Mouse (Mus musculus) MEL (cell line): ENCODE measurements at regions not wholly inside any gene's neighbourhood (a gene's known extent, or its start where the extent isn't known, plus 50 kb on each side); places are given as distances from the start of the nearest gene placed in this dataset.

Experiments
- DNase-seq: peaks from one replicate; pipeline ENCODE4 v3.0.0; 2011; ENCODE audit warnings: low read depth, low spot score
- H3K27ac ChIP-seq: 2 replicates; pipeline ENCODE4 v1.5.1; 2012; ENCODE audit warnings: low read depth, mild to moderate bottlenecking, control low read depth, low read length, moderate library complexity; ENCODE audit not compliant: control insufficient read depth
- H3K27me3 ChIP-seq, 2 experiments: fragments of 150-350 bp in 1 of 2; sonication (generic) in 1 of 2; 2 replicates each; pipeline ENCODE4 v1.6.1; 2012; ENCODE audit warnings: low read length in 2 of 2, mild to moderate bottlenecking in 2 of 2, improper control_type of control experiment in 1 of 2, moderate library complexity in 1 of 2; ENCODE audit not compliant: insufficient read depth in 2 of 2, control insufficient read depth in 1 of 2
- H3K36me3 ChIP-seq, 2 experiments: 2 replicates each; pipeline ENCODE4 v1.6.1; 2012 to 2014; ENCODE audit warnings: low read length in 2 of 2, improper control_type of control experiment in 1 of 2, inconsistent platforms in 1 of 2, mild to moderate bottlenecking in 1 of 2; ENCODE audit not compliant: insufficient read depth in 2 of 2, control insufficient read depth in 1 of 2
- H3K4me1 ChIP-seq, 2 experiments: fragments of 150-350 bp in 1 of 2; sonication (generic) in 1 of 2; 2 replicates each; pipeline ENCODE4 v1.6.1; 2012; ENCODE audit warnings: low read length in 2 of 2, improper control_type of control experiment in 1 of 2, mild to moderate bottlenecking in 1 of 2; ENCODE audit not compliant: insufficient read depth in 2 of 2, control insufficient read depth in 1 of 2
- H3K4me3 ChIP-seq, 2 experiments: fragments of 150-350 bp in 1 of 2; sonication (generic) in 1 of 2; 2 replicates each; pipeline ENCODE4 v1.5.1; 2012; ENCODE audit warnings: low read depth in 2 of 2, low read length in 2 of 2, mild to moderate bottlenecking in 2 of 2, moderate library complexity in 2 of 2, control low read depth in 1 of 2, improper control_type of control experiment in 1 of 2; ENCODE audit not compliant: control insufficient read depth in 1 of 2, insufficient read depth in 1 of 2
- H3K79me2 ChIP-seq: 2 replicates; pipeline ENCODE4 v1.6.1; 2012; ENCODE audit warnings: mild to moderate bottlenecking, low read length, moderate library complexity; ENCODE audit not compliant: control insufficient read depth, poor library complexity, insufficient read depth
- H3K9ac ChIP-seq: 2 replicates; pipeline ENCODE4 v1.6.1; 2012; ENCODE audit warnings: low read depth, mild to moderate bottlenecking, control low read depth, low read length, moderate library complexity; ENCODE audit not compliant: control insufficient read depth, poor library complexity, severe bottlenecking
- H3K9me3 ChIP-seq: fragments of 150-350 bp; sonication (generic); replicated peaks from 2 replicates; pipeline ENCODE4 v1.6.1; 2012; ENCODE audit warnings: mild to moderate bottlenecking, low read length, improper control_type of control experiment, moderate library complexity; ENCODE audit not compliant: insufficient read depth
- CHD1 ChIP-seq: IDR thresholded peaks from 2 replicates; pipeline ENCODE4 v1.6.1; 2012; ENCODE audit warnings: low read depth, mild to moderate bottlenecking, inconsistent platforms, low read length, improper control_type of control experiment
- CHD2 ChIP-seq: IDR thresholded peaks from 2 replicates; pipeline ENCODE4 v1.6.1; 2011; ENCODE audit warnings: low read length, improper control_type of control experiment
- E2F4 ChIP-seq: IDR thresholded peaks from 2 replicates; pipeline ENCODE4 v1.6.1; 2011; ENCODE audit warnings: low read depth, low read length, improper control_type of control experiment, borderline replicate concordance
- ELF1 ChIP-seq: IDR thresholded peaks from 2 replicates; pipeline ENCODE4 v1.6.1; 2014; ENCODE audit warnings: low read depth, mild to moderate bottlenecking, inconsistent platforms, low read length, improper control_type of control experiment, moderate library complexity
- EP300 ChIP-seq, 2 experiments: IDR thresholded peaks; 2 replicates each; pipeline ENCODE4 v1.6.1; 2011; ENCODE audit warnings: improper control_type of control experiment in 2 of 2, low read length in 2 of 2, low read depth in 1 of 2, mild to moderate bottlenecking in 1 of 2
- HCFC1 ChIP-seq: IDR thresholded peaks from 2 replicates; pipeline ENCODE4 v1.6.1; 2012; ENCODE audit warnings: low read depth, mild to moderate bottlenecking, inconsistent platforms, low read length, improper control_type of control experiment, moderate library complexity
- MAX ChIP-seq: IDR thresholded peaks from 2 replicates; pipeline ENCODE4 v1.6.1; 2011; ENCODE audit warnings: low read length, improper control_type of control experiment
- MXI1 ChIP-seq: IDR thresholded peaks from 2 replicates; pipeline ENCODE4 v1.6.1; 2011; ENCODE audit warnings: mild to moderate bottlenecking, low read depth, low read length, improper control_type of control experiment
- NELFE ChIP-seq: IDR thresholded peaks from 2 replicates; pipeline ENCODE4 v1.6.1; 2011; ENCODE audit warnings: low read depth, low read length, improper control_type of control experiment
- POLR2AphosphoS5 ChIP-seq: IDR thresholded peaks from 2 replicates; pipeline ENCODE4 v1.6.1; 2012; ENCODE audit warnings: low read depth, borderline replicate concordance, mild to moderate bottlenecking, inconsistent platforms, low read length, moderate library complexity, mixed read lengths
- RCOR1 ChIP-seq: IDR thresholded peaks from 2 replicates; pipeline ENCODE4 v1.6.1; 2012; ENCODE audit warnings: low read depth, mild to moderate bottlenecking, inconsistent platforms, low read length, improper control_type of control experiment
- SIN3A ChIP-seq: IDR thresholded peaks from 2 replicates; pipeline ENCODE4 v1.6.1; 2012; ENCODE audit warnings: low read length, improper control_type of control experiment, inconsistent platforms
- SMC3 ChIP-seq: IDR thresholded peaks from 2 replicates; pipeline ENCODE4 v1.6.1; 2011; ENCODE audit warnings: low read depth, low read length, improper control_type of control experiment
- TAL1 ChIP-seq: IDR thresholded peaks from 2 replicates; pipeline ENCODE4 v1.6.1; 2012; ENCODE audit warnings: mild to moderate bottlenecking, inconsistent platforms, low read length, moderate library complexity, mixed read lengths
- TBP ChIP-seq: IDR thresholded peaks from 2 replicates; pipeline ENCODE4 v1.8.0; 2011; ENCODE audit warnings: low read depth, low read length, improper control_type of control experiment
- TCF12 ChIP-seq: IDR thresholded peaks from 2 replicates; pipeline ENCODE4 v1.6.1; 2014; ENCODE audit warnings: low read depth, mild to moderate bottlenecking, inconsistent platforms, low read length, improper control_type of control experiment, moderate library complexity
- USF2 ChIP-seq, 2 experiments: IDR thresholded peaks; 2 replicates each; pipeline ENCODE4 v1.6.1; 2011 to 2012; ENCODE audit warnings: improper control_type of control experiment in 2 of 2, low read length in 2 of 2, borderline replicate concordance in 1 of 2, inconsistent platforms in 1 of 2, low read depth in 1 of 2, mild to moderate bottlenecking in 1 of 2; ENCODE audit not compliant: insufficient read depth in 1 of 2
- ZMIZ1 ChIP-seq: IDR thresholded peaks from 2 replicates; pipeline ENCODE4 v1.6.1; 2012; ENCODE audit warnings: low read depth, mild to moderate bottlenecking, inconsistent platforms, low read length, improper control_type of control experiment, moderate library complexity
- ZNF384 ChIP-seq: IDR thresholded peaks from 2 replicates; pipeline ENCODE4 v1.6.1; 2012; ENCODE audit warnings: low read depth, mild to moderate bottlenecking, inconsistent platforms, low read length, improper control_type of control experiment

- no peaks in the 10 kb centered on the region for H3K79me2 ChIP-seq
- no peaks in the 10 kb centered on the region for H3K27me3 ChIP-seq
- no peaks in the 10 kb centered on the region for H3K36me3 ChIP-seq
- no peak for DNase-seq
- H3K4me3 ChIP-seq, result no peak overlapping the region
- no peak overlapping the region for H3K9ac ChIP-seq
- no peak overlapping the region for H3K27ac ChIP-seq
- TF ChIP-seq SIN3A (no peak), ZMIZ1 (no peak), MXI1 (no peak), TBP (no peak), MAX (no peak), NELFE (no peak), SMC3 (no peak), ZNF384 (no peak), E2F4 (no peak)
- H3K9me3 ChIP-seq, result no peaks in the 10 kb centered on the region
- no peaks in the 10 kb centered on the region for H3K4me1 ChIP-seq
These were observed 107.6 kb upstream of the Ahr start for GRCm38 (mm10) chr12:35642473-35642872.

- Histone ChIP-seq H3K9ac (no peak overlapping the region), H3K79me2 (no peaks in the 10 kb centered on the region), H3K4me3 (no peak overlapping the region), H3K27me3 (no peaks in the 10 kb centered on the region), H3K27ac (no peak overlapping the region), H3K4me1 (no peaks in the 10 kb centered on the region), H3K9me3 (no peaks in the 10 kb centered on the region), H3K36me3 (no peaks in the 10 kb centered on the region)
- no peak for DNase-seq
- TF ChIP-seq SMC3, result no peak
- no peak for TF ChIP-seq MXI1
- no peak for TF ChIP-seq TCF12
- TF ChIP-seq POLR2AphosphoS5, result no peak
- TF ChIP-seq CHD1, result no peak
- no peak for TF ChIP-seq TAL1
- no peak for TF ChIP-seq ELF1
- TF ChIP-seq CHD2, result no peak
- TF ChIP-seq HCFC1, result no peak
- no peak for TF ChIP-seq USF2 (IDR thresholded peaks at IDR 0.05; ENCODE audit: borderline replicate concordance in 1 of 2, insufficient read depth in 1 of 2, low read depth in 1 of 2, low read length in 2 of 2)
- TF ChIP-seq RCOR1, result no peak
- no peak for TF ChIP-seq EP300 (IDR thresholded peaks at IDR 0.05; ENCODE audit: low read depth in 1 of 2, low read length in 2 of 2)
These were observed 106.9 kb upstream of the Ahr start for GRCm38 (mm10) chr12:35641741-35642140.
